Mouse (Mus musculus) Patski (cell line): Measurements from ENCODE around the gene Vezf1. TPM values are rescaled to one million over a fixed set of nuclear protein-coding genes. Genes with fewer than 3 reads are reported as not detected.

ENCODE experiments used
- ATAC-seq: fragments of 100-300 bp; one replicate; pipeline ENCODE4 v1.8.0; 2021
- CTCF ChIA-PET: fragments of 350-600 bp; sonication (Branson Sonifier 250); formaldehyde crosslinking; loops from one replicate; lab custom pipeline; 2022; ENCODE audit warnings: inconsistent platforms; lab: Charles Lee
- POLR2A ChIA-PET: fragments of 350-600 bp; sonication (Branson Sonifier 250); formaldehyde crosslinking; loops from one replicate; lab custom pipeline; 2022; ENCODE audit warnings: antibody characterized with exemption, inconsistent platforms; lab: Charles Lee
- DNase-seq: peaks from one replicate; pipeline ENCODE4 v3.0.0-alpha.2; 2011; ENCODE audit warnings: low read depth, low spot score
- H3K27me3 ChIP-seq: fragments of 371-371 bp; one replicate; pipeline ENCODE4 v1.5.1; 2021
- CTCF ChIP-seq: fragments of 100-300 bp; IDR thresholded peaks from one replicate; pipeline ENCODE4 v1.5.1; 2021
- in situ Hi-C: fragments of 300-500 bp; cut with MboI; formaldehyde crosslinking; loops from 3 replicates; pipeline ENCODE4 v1.11.1; 2018; ENCODE audit warnings: low pct_unique_long_range_greater_than_20kb, mixed read lengths
- polyA plus RNA-seq: library from polyadenylated mRNA; unstranded; gene quantifications from one replicate; pipeline ENCODE4 v1.2.3, GENCODE M21; 2021

Vezf1 gene
- polyA plus RNA-seq, 1 experiment from 2014 or later: 56.7 TPM

- ChIA-PET CTCF (no interaction called here), POLR2A (no interaction called here)
- in situ Hi-C loops: no loop called here
- DNase-seq (no peak), ATAC-seq (no peak)
- H3K27me3 ChIP-seq: no peaks in the 10 kb centered on the region
- TF ChIP-seq CTCF: no peak
Observed at GRCm38 (mm10) chr11:88129935-88130334, 61.9 kb downstream of the Vezf1 start.

DNA sequence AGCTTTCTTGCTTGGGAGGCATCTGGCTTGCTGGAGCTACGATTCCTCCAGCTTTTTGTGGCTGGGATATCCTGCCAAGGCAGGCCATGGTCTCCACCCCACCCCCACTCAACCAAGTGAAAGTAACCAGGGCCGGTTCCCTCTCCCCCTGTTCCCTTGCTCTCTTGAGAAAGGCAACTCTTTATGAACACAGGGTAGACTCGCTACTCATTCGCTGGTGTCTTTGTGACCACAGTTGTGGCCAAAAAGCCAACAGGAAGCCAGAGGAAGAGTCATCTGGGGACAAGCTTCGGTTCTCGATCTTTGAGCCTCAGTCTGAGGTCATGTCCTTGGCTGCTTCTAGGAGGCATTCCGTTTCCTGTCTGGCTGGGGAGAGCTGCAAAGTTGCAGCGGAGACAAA is 63.8 kb downstream of the Vezf1 start:
- TF ChIP-seq CTCF: no peak
- CTCF ChIA-PET: no interaction called here
- POLR2A ChIA-PET: interaction anchor here (1.4 kb wide), 1 partner anchor 38 kb away, joined by 7 read pairs; no protein-coding TSS in a partner anchor
- ATAC-seq: no peak
- in situ Hi-C loops: no loop called here
- no peak for DNase-seq
- no peaks in the 10 kb centered on the region for H3K27me3 ChIP-seq

Other genes with a start within 250 kb of the Vezf1 start
- gene Lpo, start 240.0 kb upstream of the Vezf1 start, polyA plus RNA-seq: not detected
- 6.0 TPM for gene Mks1, start 215.1 kb upstream of the Vezf1 start, polyA plus RNA-seq
- not detected for gene Epx, start 192.7 kb upstream of the Vezf1 start, polyA plus RNA-seq
- gene Olfr462, start 176.0 kb upstream of the Vezf1 start, polyA plus RNA-seq: not detected
- gene Olfr463, start 170.9 kb upstream of the Vezf1 start, polyA plus RNA-seq: not detected
- not detected for gene Olfr464, start 147.3 kb upstream of the Vezf1 start, polyA plus RNA-seq
- gene Dynll2, start 80.7 kb upstream of the Vezf1 start, polyA plus RNA-seq: 150 TPM
- gene Srsf1, start 20.9 kb upstream of the Vezf1 start, polyA plus RNA-seq: 301 TPM
- gene Cuedc1, start 29.8 kb downstream of the Vezf1 start, polyA plus RNA-seq: 42.0 TPM
- gene Mrps23, start 136.1 kb downstream of the Vezf1 start, polyA plus RNA-seq: 105 TPM
- gene Ccdc182, start 225.8 kb downstream of the Vezf1 start, polyA plus RNA-seq: not detected